Mouse (Mus musculus): ENCODE results near the gene Il17c. TPM values are rescaled to one million over a fixed set of nuclear protein-coding genes. Genes with fewer than 3 reads are reported as not detected.

The Il17c gene
- total RNA-seq, 2 experiments from 2014 or later, result not detected

GRCm38 (mm10) chr8:122430646-122431045, 8.8 kb downstream of the Il17c start:
- DNase-seq (ENCODE audit: low spot score), result no peak

GRCm38 (mm10) chr8:122431694-122432442, 10.0 kb downstream of the Il17c start:
- no peak for DNase-seq (ENCODE audit: low spot score)

GRCm38 (mm10) chr8:122432443-122433268, 10.8 kb downstream of the Il17c start, which contains the start of gene Cyba:
Gene Cyba (minus strand): TSS chr8:122432930.
- DNase-seq (ENCODE audit: low spot score), result peak; percentile 70

- no peak for DNase-seq (ENCODE audit: low spot score)
Measured at GRCm38 (mm10) chr8:122433269-122433905, 11.6 kb downstream of the Il17c start.

- DNase-seq (ENCODE audit: low spot score), result no peak
Measured at GRCm38 (mm10) chr8:122435375-122435774, 13.6 kb downstream of the Il17c start.

- no peak for DNase-seq (ENCODE audit: low spot score)
Measured at GRCm38 (mm10) chr8:122436146-122436545, 14.3 kb downstream of the Il17c start.

- DNase-seq (ENCODE audit: low spot score), result no peak
Measured at GRCm38 (mm10) chr8:122436586-122437125, 14.8 kb downstream of the Il17c start.

GRCm38 (mm10) chr8:122437708-122438331, 16.0 kb downstream of the Il17c start:
- no peak for DNase-seq (ENCODE audit: low spot score)

GRCm38 (mm10) chr8:122439336-122439735, 17.5 kb downstream of the Il17c start:
- no peak for DNase-seq (ENCODE audit: low spot score)

- no peak for DNase-seq (ENCODE audit: low spot score)
Measured at GRCm38 (mm10) chr8:122441326-122441725, 19.5 kb downstream of the Il17c start.

GRCm38 (mm10) chr8:122442356-122442755, 20.5 kb downstream of the Il17c start:
- no peak for DNase-seq (ENCODE audit: low spot score)

- no peak for DNase-seq (ENCODE audit: low spot score)
Measured at GRCm38 (mm10) chr8:122442781-122443180, 21.0 kb downstream of the Il17c start.

GRCm38 (mm10) chr8:122443262-122444006, 21.6 kb downstream of the Il17c start, which contains the start of gene Mvd:
Gene Mvd (minus strand): TSS chr8:122443422.
- peak; percentile 99 for DNase-seq (ENCODE audit: low spot score)

GRCm38 (mm10) chr8:122444058-122444748, 22.4 kb downstream of the Il17c start:
- DNase-seq (ENCODE audit: low spot score), result peak; percentile 88

GRCm38 (mm10) chr8:122445203-122445602, 23.4 kb downstream of the Il17c start:
- no peak for DNase-seq (ENCODE audit: low spot score)

- DNase-seq (ENCODE audit: low spot score), result peak; percentile 82
Measured at GRCm38 (mm10) chr8:122451161-122451703, 29.4 kb downstream of the Il17c start.

GRCm38 (mm10) chr8:122452154-122452553, 30.3 kb downstream of the Il17c start:
- DNase-seq (ENCODE audit: low spot score), result peak; percentile 64

- DNase-seq (ENCODE audit: low spot score), result no peak
Measured at GRCm38 (mm10) chr8:122454409-122454808, 32.6 kb downstream of the Il17c start.

- no peak for DNase-seq (ENCODE audit: low spot score)
Measured at GRCm38 (mm10) chr8:122457171-122457570, 35.4 kb downstream of the Il17c start.
